Mouse (Mus musculus) liver, embryonic 11.5 days (tissue): ENCODE data around the gene Gsdma. TPM values are rescaled to one million over a fixed set of nuclear protein-coding genes. Genes with fewer than 3 reads are reported as not detected.

ENCODE experiments used
- ATAC-seq: fragments of 200-750 bp; cut with Nextera tagmentation; replicated peaks from 2 replicates; pipeline ENCODE4 v1.8.0; 2017; ENCODE audit warnings: moderate number of reproducible peaks, mild to moderate bottlenecking, moderate TSS enrichment, moderate library complexity; ENCODE audit not compliant: low FRiP score
- DNase-seq: peaks from one replicate; pipeline ENCODE4 v3.0.0-alpha.2; 2017; ENCODE audit warnings: low spot score
- H3K27ac ChIP-seq: fragments of 300-500 bp; sonication (generic); 2 replicates; pipeline ENCODE4 v1.5.1; 2014; ENCODE audit warnings: mild to moderate bottlenecking, low read depth, low read length, control low read depth
- H3K27me3 ChIP-seq: fragments of 300-500 bp; sonication (generic); replicated peaks from 2 replicates; pipeline ENCODE4 v1.6.1; 2014; ENCODE audit warnings: low read length, mixed read lengths; ENCODE audit not compliant: control insufficient read depth, insufficient read depth
- H3K36me3 ChIP-seq: fragments of 300-500 bp; sonication (generic); 2 replicates; pipeline ENCODE4 v1.6.1; 2014; ENCODE audit warnings: mild to moderate bottlenecking, low read length, moderate library complexity, mixed read lengths; ENCODE audit not compliant: control insufficient read depth, insufficient read depth
- H3K4me1 ChIP-seq: fragments of 300-500 bp; sonication (generic); replicated peaks from 2 replicates; pipeline ENCODE4 v1.6.1; 2014; ENCODE audit warnings: low read length, mixed read lengths; ENCODE audit not compliant: control insufficient read depth, insufficient read depth
- H3K4me2 ChIP-seq: fragments of 300-500 bp; sonication (generic); 2 replicates; pipeline ENCODE4 v1.6.1; 2014; ENCODE audit warnings: mild to moderate bottlenecking, control low read depth, moderate library complexity
- H3K4me3 ChIP-seq: fragments of 300-500 bp; sonication (generic); 2 replicates; pipeline ENCODE4 v1.5.1; 2014; ENCODE audit warnings: low read depth, low read length, control low read depth
- H3K9ac ChIP-seq: fragments of 300-500 bp; sonication (generic); 2 replicates; pipeline ENCODE4 v1.6.1; 2014; ENCODE audit warnings: low read depth, low read length, control low read depth
- H3K9me3 ChIP-seq: fragments of 300-500 bp; sonication (generic); 2 replicates; pipeline ENCODE4 v1.6.1; 2016; ENCODE audit warnings: low read length, inconsistent platforms, mixed read lengths; ENCODE audit not compliant: control insufficient read depth
- WGBS: fragments of 180-500 bp; shearing (Covaris S2); extraction: QIAGEN DNeasy Blood & Tissue Kit; methylation state at CpG from one replicate; pipeline ENCODE4 v1.1.7; 2014; 5-methylcytosine and 5-hydroxymethylcytosine counted together
- polyA plus RNA-seq: library from polyadenylated mRNA; unstranded; fragments of >200 nt; fragmentation: Nextera tagmentation; extraction: Ambion mirVana; gene quantifications from 2 replicates; pipeline ENCODE4 v1.2.1, GENCODE M21; 2014

Gene Gsdma
- polyA plus RNA-seq, 1 experiment from 2014 or later: not detected

- Histone ChIP-seq H3K4me1 (no peaks in the 10 kb centered on the region), H3K9me3 (no peaks in the 10 kb centered on the region), H3K27ac (no peak overlapping the region), H3K9ac (no peak overlapping the region), H3K4me3 (no peak overlapping the region), H3K27me3 (no peaks in the 10 kb centered on the region), H3K36me3 (peaks cover 10% of the 10 kb centered on the region), H3K4me2 (no peak overlapping the region)
- ATAC-seq: no peak
- WGBS: 68% methylated on average over 24 of the region's 24 CpGs
- DNase-seq: no peak
Measured at GRCm38 (mm10) chr11:98721458-98722226, 57.5 kb downstream of the Gsdma start.

- 77% methylated on average over 7 of the region's 7 CpGs for WGBS
- Histone ChIP-seq H3K4me1 (no peaks in the 10 kb centered on the region), H3K9me3 (no peaks in the 10 kb centered on the region), H3K4me3 (no peak overlapping the region), H3K9ac (no peak overlapping the region), H3K4me2 (no peak overlapping the region), H3K27me3 (no peaks in the 10 kb centered on the region), H3K27ac (no peak overlapping the region), H3K36me3 (peaks cover 4% of the 10 kb centered on the region; the same call in 1 of the 2 replicates)
- no peak for ATAC-seq
- no peak for DNase-seq
Measured at GRCm38 (mm10) chr11:98723098-98723497, 58.9 kb downstream of the Gsdma start.

- ATAC-seq: no peak
- Histone ChIP-seq H3K36me3 (peaks cover 2% of the 10 kb centered on the region; the same call in 1 of the 2 replicates), H3K4me3 (no peak overlapping the region), H3K4me2 (no peak overlapping the region), H3K27me3 (no peaks in the 10 kb centered on the region), H3K9me3 (no peaks in the 10 kb centered on the region), H3K4me1 (0 out of 2 replicates have a peak, but pooled peaks cover 2% of the 10 kb centered on the region), H3K27ac (no peak overlapping the region), H3K9ac (no peak overlapping the region)
- DNase-seq: no peak
- WGBS: 94% methylated on average over 15 of the region's 15 CpGs
Measured at GRCm38 (mm10) chr11:98725926-98726506, 61.9 kb downstream of the Gsdma start.

Other genes starting within 250 kb of the Gsdma start
- gene Mien1, start 225.4 kb upstream of the Gsdma start, polyA plus RNA-seq: 99.4 and 100 TPM in 2 replicates
- gene Grb7, start 218.0 kb upstream of the Gsdma start, polyA plus RNA-seq: 33.2 and 34.1 TPM in 2 replicates
- gene Ikzf3, start 118.3 kb upstream of the Gsdma start, polyA plus RNA-seq: 0.04 and 0.32 TPM in 2 replicates
- gene Zpbp2, start 113.3 kb upstream of the Gsdma start, polyA plus RNA-seq: 0.40 and 0.42 TPM in 2 replicates
- 10.9 and 11.7 TPM in 2 replicates for gene Ormdl3, start 77.0 kb upstream of the Gsdma start, polyA plus RNA-seq
- gene Lrrc3c, start 66.1 kb upstream of the Gsdma start, polyA plus RNA-seq: not detected in 2 replicates
- 0.44 and 0.95 TPM in 2 replicates for gene Gm12355, start 38.7 kb upstream of the Gsdma start, polyA plus RNA-seq
- gene Gsdma3, start 38.0 kb upstream of the Gsdma start, polyA plus RNA-seq: not detected in 2 replicates
- not detected in 2 replicates for gene Gsdma2, start 17.6 kb upstream of the Gsdma start, polyA plus RNA-seq
- gene Psmd3, start 18.2 kb downstream of the Gsdma start, polyA plus RNA-seq: 201 and 207 TPM in 2 replicates
- not detected in 2 replicates for gene Csf3, start 36.9 kb downstream of the Gsdma start, polyA plus RNA-seq
- gene Med24, start 65.1 kb downstream of the Gsdma start, polyA plus RNA-seq: 61.9 and 63.6 TPM in 2 replicates
- 26.6 and 31.6 TPM in 2 replicates for gene Thra, start 76.3 kb downstream of the Gsdma start, polyA plus RNA-seq
- gene Nr1d1, start 111.0 kb downstream of the Gsdma start, polyA plus RNA-seq: 2.1 and 2.7 TPM in 2 replicates
- 14.8 and 17.7 TPM in 2 replicates for gene Msl1, start 131.2 kb downstream of the Gsdma start, polyA plus RNA-seq
- gene Casc3, start 140.6 kb downstream of the Gsdma start, polyA plus RNA-seq: 34.8 and 35.6 TPM in 2 replicates
- 0.39 and 0.55 TPM in 2 replicates for gene Rapgefl1, start 172.4 kb downstream of the Gsdma start, polyA plus RNA-seq
- gene Wipf2, start 199.3 kb downstream of the Gsdma start, polyA plus RNA-seq: 3.8 and 4.7 TPM in 2 replicates
- gene Cdc6, start 243.4 kb downstream of the Gsdma start, polyA plus RNA-seq: 96.3 and 114 TPM in 2 replicates